Mouse (Mus musculus) ovary, adult 18-20 months (tissue): ENCODE results near the gene Ppp1r17.

Source experiments
- DNase-seq: peaks from one replicate; pipeline ENCODE4 v3.0.0; 2022; ENCODE audit warnings: low spot score, mixed read lengths

Gene Ppp1r17

GRCm38 (mm10) chr6:56017291-56017994, at the start of gene Ppp1r17:
TSS of gene Ppp1r17 (plus strand) at chr6:56017497.
- DNase-seq, result no peak

DNA sequence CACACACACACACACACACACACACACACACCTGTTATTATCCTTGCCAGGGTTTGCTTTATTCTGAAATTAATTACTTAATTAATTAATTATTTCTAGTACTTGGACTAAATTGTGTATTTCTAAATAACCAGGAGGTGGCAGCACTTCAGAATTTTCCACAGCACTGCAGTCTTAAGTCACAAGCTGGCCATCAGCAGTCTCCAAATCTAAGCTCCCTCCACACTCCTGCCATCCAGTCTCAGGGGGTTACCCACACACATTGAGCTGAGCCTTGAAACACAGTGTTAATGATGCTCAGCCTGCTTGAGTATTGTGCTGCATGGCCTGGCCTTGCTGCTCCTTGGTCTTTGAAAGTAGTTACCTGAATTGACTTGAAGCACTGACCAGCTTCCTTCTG, 44.3 kb upstream of the Ppp1r17 start:
- DNase-seq, result no peak

DNA sequence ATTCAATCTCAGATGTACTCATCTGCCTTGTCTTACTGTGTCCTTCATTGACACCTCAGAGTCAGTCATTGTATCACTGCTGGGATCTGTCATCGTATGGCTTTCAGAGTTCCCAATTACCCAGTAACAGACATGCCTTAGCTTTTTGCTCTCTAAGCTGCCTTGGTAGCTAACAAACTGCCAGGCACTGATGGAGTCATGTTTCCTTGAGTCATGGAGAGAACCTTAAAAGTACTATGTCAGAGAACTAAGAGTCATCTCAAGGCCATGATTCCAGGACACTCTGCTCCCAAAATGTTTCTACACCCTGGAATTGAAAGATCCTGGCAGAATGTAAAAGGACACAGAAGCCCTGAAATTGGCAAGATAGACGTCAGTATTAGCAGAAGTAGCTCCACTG, 37.5 kb upstream of the Ppp1r17 start:
- DNase-seq, result no peak

- no peak for DNase-seq
Measured at GRCm38 (mm10) chr6:56008711-56009110, 8.6 kb upstream of the Ppp1r17 start.

DNA sequence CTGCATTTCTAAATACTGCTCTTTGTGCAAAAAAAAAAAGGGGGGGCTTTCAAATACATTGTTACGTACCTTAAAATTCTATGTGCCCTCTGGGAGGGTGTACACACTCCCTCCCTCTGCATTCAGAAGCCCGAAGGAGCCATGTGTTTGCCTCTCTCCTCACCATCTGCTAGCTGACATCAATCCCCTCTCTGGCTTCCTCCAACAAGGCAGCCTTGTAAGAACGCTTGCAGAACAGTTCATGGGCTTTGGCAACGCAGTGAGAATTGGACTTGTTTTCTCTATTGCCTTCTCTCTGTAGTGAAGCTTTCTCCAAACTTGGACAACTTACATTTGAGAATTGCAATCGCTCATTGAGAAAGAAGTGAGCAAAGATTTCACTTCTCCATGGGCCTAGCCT, 4.9 kb upstream of the Ppp1r17 start:
- no peak for DNase-seq

- DNase-seq, result no peak
Measured at GRCm38 (mm10) chr6:56019632-56020031, 2.3 kb downstream of the Ppp1r17 start.

DNA sequence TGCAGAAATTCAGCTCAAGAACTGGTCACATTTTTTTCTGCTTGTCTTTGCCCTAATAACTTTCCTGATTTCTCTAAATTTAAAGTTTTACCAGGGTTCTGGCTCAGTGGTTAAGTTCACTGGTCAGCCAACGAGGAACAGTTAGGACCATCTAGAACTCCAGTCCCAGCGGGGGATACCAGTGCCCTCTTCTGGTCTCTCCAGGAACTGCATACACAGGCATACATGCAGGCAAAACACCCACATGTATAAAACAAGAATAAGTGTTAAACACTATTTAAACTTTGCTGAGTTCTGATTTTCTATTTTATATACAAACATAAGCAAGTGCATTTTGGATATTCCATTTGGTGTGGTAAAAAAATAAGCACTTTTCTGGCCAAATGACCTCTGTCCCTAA, 8.2 kb downstream of the Ppp1r17 start:
- DNase-seq, result no peak

DNA sequence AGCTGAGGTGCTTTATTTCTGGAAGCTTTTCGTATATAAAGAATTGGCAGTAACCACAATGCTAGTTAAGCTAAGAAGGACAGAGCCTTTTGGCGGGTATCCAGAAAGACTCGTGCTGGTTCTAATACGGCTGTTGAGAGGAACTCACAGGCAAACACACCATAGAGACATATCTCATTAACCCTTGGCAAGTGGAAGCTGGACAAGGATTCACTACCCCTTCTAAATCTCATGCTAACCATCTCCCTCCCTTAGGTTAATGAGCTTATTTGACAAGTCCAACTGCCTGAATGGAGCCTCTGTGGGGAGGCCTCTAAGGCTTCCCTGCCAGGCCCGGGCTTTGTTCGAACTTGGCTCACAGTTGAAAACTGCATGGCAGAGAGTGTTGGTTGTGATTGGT, 10.0 kb downstream of the Ppp1r17 start:
- no peak for DNase-seq

DNA sequence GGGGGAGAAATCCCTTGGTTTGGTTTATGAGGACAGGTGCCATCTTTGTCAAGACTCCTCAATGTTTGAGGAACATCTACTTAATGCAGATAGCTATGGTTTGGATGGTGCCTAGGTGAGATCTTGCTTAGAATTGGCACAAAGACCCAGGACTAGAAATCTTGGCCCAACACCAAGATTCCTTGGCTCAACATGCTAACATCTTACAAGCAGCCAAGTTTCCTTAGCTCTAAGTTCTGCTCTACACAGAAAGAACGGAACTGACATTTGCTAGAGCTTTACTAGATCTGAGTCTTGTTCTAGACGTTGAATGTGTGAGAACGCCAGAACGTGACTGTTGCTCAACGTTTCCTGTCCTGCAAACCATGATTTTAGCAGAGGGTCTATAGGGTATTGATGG, 10.7 kb downstream of the Ppp1r17 start:
- no peak for DNase-seq

DNA sequence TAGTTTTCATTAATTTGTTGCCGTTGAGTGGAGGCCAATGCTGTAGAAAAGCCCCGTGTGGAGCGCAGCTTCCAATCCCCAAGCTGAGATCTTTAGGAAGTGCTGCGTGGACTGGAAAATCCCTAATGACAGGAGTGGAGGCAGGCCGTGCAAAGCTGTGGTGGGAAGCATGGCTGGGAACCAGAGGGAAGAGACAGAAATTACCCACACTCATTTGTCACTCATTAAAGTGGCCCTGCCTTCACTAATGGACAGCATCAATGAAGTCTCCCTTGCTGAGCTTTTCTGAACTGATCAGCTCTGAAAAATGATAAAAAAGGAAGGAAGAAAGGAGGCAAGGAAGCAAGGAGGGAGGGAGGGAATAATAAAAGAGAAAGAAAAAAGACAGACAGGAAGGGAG, 12.7 kb downstream of the Ppp1r17 start:
- no peak for DNase-seq

DNA sequence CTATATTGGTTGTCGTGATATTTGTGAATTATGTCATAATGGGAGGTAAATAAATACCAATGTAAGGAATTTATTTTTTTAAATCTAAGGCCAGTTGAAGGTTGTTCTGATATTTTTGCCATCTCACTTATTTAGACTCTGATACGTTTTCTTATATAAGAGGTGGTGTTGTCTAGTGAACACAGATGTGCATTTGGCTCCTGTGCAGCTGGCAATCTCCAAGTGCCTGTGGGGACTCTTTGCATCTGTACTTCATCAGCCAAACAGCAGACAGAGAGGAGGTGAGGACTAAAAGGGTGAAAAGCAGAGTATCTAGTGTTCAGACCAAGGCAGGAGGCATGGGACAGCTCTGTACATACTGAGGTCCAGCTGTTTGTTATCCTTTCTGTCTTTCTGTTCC, 14.9 kb downstream of the Ppp1r17 start:
- no peak for DNase-seq

DNA sequence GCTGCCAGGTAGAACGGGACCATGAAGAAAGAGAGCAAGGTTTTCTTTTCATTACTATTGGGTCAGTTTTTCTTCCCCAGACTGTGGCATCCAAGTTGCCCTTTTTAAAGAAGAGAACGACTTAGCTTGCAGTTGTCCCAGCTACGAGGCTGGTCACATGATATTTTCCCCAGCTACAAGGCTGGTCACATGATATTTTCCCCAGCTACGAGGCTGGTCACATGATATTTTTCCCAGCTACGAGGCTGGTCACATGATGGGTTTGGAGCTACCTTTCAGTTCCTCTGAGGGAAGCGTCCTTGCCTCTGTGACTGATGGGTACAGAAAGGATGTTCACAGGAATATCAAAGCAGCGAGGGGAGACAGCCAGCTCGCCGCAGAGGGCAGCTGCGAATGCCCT, 17.8 kb downstream of the Ppp1r17 start:
- DNase-seq, result no peak

GRCm38 (mm10) chr6:56039476-56040055, 22.3 kb downstream of the Ppp1r17 start:
- no peak for DNase-seq

DNA sequence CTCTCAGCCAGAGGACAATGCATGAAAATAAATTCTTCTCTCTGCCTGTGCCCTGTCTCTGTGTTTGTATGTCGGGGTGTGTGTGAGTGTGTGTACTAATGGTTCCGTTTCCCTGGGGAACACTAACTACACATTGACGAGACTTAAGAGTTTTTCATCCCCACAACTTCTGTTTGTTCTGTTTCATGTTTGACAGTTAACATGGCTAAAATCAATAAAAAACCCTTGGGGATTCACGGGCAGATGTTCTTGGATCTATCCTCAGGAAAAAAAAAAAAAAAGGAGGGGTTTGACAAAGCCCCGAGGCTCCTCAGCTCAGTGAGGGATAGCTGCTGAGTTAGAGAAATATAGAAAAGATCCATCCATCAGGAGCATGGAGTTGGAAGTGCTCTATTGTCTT, 27.0 kb downstream of the Ppp1r17 start:
- no peak for DNase-seq

DNA sequence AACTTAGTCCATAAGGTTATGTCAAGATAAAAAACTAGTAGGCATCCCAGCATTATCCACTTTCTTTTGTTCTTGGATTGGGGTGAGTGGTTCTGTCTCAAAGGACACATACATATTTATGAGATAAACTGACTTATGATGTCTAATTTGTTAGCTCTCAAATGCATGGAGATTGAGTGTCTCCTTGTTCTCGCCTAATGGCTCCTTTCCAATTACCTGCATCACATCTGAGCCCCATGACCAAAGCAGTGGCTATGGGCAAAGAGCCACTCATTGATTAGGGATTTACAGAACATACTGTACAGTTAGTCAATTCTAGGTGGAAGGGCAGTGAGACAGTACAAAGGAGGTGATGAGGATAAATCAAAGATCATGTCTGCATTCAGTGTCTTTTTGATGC, 27.4 kb downstream of the Ppp1r17 start:
- DNase-seq, result no peak

DNA sequence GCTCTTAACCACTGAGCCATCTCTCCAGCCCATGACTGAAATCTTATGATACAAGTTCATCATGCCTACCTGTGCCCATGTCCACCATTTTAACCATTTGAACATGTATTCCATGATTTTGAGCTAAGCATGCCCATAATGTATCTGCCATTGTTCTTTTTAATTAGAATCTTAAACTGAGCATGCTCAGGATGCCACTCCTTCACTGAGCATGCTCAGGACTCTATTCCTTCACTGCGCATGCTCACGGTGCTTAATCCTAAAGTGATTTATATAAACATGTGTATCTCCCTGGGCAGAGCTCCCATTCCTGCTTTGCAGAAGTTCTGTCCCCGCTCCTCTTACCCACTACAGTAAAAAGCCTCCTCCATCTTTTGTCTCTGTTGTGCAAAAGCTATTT, 31.3 kb downstream of the Ppp1r17 start:
- DNase-seq, result no peak

DNA sequence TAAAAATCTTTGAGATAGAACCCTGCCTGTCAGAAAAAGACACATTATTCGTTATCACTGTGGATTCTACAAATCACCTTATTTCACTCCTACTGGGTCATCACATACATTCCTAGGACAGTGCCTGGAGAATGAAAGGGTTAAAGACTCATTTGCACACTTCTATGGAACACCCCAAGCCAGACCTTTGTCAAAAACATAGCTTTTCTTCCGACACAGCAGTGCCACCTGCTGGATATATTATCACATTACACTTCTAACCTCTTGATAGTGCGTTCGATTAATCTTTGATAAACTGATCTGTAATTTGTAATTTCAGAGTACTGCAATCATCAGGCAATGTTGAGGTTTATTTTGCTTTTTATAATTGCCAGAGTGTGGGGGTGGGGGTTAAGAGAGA, 31.8 kb downstream of the Ppp1r17 start:
- DNase-seq, result no peak

DNA sequence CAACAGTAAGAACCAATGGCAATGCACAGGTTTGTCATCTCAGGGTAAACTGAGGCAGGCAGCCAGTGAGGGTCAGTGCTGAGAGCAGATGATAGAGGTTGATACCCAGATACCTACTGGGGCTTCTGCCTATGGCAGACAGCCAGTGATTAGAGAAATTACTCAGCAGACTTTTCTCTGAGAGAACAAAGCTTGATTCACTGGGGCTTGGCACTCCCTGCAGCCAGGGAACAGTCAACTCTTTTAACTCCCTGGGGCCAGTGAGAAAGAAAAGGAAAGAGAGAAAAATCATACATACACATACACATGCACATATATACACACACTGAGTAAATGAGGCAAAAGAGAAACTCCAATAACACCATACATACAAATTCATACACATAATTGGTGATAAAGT, 46.4 kb downstream of the Ppp1r17 start:
- no peak for DNase-seq

DNA sequence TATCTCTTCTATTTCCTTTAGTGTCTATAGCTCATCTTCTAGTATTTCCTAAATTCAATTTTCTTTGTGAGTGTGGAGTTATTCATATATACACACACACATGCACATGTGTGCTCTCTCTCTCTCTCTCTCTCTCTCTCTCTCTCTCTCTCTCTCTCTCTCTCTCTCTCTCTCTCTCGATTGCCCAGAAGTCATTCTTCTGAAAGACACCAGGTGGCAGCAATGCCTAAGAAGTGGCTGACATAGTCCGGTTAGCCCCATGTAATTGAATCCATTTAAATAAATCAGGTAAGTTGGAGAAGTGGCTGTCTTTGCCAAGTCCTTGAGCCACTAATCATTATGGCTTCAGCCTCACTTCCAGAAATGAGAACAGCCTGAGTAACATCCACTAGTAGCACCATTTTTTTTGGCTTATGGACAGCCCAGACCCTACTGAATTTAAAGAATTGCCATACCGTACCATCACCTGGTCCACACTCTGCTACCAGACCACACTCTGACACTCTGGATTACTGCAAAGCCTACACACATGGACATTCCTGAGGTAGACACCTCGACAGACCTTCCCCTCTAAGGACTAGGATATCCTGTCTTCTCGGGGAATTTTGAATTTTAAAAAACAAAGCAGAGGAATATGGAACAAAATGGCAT, 49.5 kb downstream of the Ppp1r17 start:
- no peak for DNase-seq

GRCm38 (mm10) chr6:56068516-56068915, 51.2 kb downstream of the Ppp1r17 start:
- no peak for DNase-seq

DNA sequence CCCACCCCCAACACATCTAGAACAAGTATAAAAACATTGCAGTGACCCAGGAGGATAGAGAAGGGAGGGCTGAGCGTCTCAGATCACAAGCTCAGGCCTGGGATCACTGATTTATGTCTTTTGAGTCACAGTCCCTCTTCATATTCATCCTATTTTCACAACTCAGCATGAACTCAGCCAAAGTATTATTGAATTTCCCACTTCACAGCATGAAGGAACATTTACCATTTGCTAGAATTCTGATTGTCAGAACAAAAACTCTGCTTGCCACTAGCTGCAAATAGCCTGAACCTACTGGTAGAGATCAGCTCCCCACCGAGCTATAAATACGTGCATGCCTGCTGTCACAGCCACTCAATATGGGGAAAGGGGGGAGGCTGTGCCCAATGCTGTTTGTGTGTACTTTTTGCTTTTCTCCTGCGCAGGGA, 59.1 kb downstream of the Ppp1r17 start:
- DNase-seq, result no peak
